Mouse (Mus musculus): ENCODE measurements around the gene Ncdn. TPM values are rescaled to one million over a fixed set of nuclear protein-coding genes. Genes with fewer than 3 reads are reported as not detected.

Gene Ncdn
- polyA plus RNA-seq, 1 experiment from 2014 or later = 47.8 TPM

GRCm38 (mm10) chr4:126775182-126775581 is 21.9 kb upstream of the Ncdn start:
- no peak for ATAC-seq
- H3K9ac ChIP-seq (ENCODE audit: low read length) = no peak overlapping the region
- H3K27ac ChIP-seq (ENCODE audit: low read depth, low read length) = no peak overlapping the region
- no peaks in the 10 kb centered on the region for H3K27me3 ChIP-seq (replicated peaks; ENCODE audit: control insufficient read depth, insufficient read depth, low read length)
- no peak for DNase-seq (ENCODE audit: low spot score)
- H3K9me3 ChIP-seq (replicated peaks; ENCODE audit: control insufficient read depth, low read length) = no peaks in the 10 kb centered on the region
- WGBS = 78% methylated on average over 1 of the region's 1 CpGs
- no peak overlapping the region for H3K4me3 ChIP-seq (ENCODE audit: low read depth, low read length)
- no peaks in the 10 kb centered on the region for H3K36me3 ChIP-seq (ENCODE audit: control insufficient read depth, insufficient read depth, low read length)
- peaks cover 17% of the 10 kb centered on the region for H3K4me1 ChIP-seq (ENCODE audit: control insufficient read depth, insufficient read depth, low read length)
- no peak overlapping the region for H3K4me2 ChIP-seq (ENCODE audit: low read length)

DNA sequence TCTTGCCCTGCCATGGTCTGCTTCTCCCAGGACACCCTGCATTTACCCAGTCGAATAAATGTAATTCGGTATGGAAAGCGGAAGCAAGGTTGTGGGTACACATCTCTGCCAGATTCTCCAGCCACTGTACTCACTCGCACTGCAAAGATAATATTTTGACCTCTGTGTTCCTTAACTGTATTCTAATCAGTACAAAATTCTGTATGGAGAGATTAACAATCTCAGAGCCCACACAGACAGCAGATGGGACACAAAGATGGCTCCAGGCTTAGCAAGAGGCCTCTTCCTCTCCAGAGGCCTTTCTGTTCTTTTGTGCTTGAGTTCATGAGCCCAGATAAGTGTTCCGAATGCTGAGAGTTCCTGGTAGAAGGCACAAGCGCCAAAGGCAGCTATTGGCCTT is 20.6 kb upstream of the Ncdn start:
- H3K4me2 ChIP-seq (ENCODE audit: low read length) = no peak overlapping the region
- no peak for ATAC-seq
- no peak overlapping the region for H3K27ac ChIP-seq (ENCODE audit: low read depth, low read length)
- no peaks in the 10 kb centered on the region for H3K9me3 ChIP-seq (replicated peaks; ENCODE audit: control insufficient read depth, low read length)
- no peaks in the 10 kb centered on the region for H3K36me3 ChIP-seq (ENCODE audit: control insufficient read depth, insufficient read depth, low read length)
- no peak overlapping the region for H3K4me3 ChIP-seq (ENCODE audit: low read depth, low read length)
- no peak for DNase-seq (ENCODE audit: low spot score)
- 95% methylated on average over 6 of the region's 6 CpGs for WGBS
- peaks cover 4% of the 10 kb centered on the region for H3K4me1 ChIP-seq (ENCODE audit: control insufficient read depth, insufficient read depth, low read length)
- H3K27me3 ChIP-seq (replicated peaks; ENCODE audit: control insufficient read depth, insufficient read depth, low read length) = no peaks in the 10 kb centered on the region
- H3K9ac ChIP-seq (ENCODE audit: low read length) = no peak overlapping the region

DNA sequence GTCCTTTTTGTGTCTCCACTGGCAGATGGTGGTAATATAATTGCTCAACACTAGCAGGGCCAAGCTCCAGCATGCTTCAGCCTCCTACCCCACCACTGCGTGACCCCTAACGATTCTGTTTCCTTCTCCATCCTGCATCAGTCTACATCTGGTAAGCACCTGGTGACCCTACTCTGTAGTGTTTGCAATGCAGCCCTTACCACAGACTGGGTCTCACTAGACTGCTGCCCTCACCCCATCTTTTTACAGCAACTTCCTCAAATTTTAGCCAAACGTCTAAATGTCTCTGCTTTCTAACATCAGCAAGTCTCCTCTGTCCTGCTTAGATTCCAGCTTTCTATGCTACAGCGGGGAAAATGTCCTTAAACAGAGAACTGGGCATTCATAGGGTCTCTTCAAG is 17.6 kb upstream of the Ncdn start:
- DNase-seq (ENCODE audit: low spot score) (no peak), ATAC-seq (no peak)
- H3K4me2 ChIP-seq (ENCODE audit: low read length) = no peak overlapping the region
- H3K9me3 ChIP-seq (replicated peaks; ENCODE audit: control insufficient read depth, low read length) = no peaks in the 10 kb centered on the region
- H3K27me3 ChIP-seq (replicated peaks; ENCODE audit: control insufficient read depth, insufficient read depth, low read length) = no peaks in the 10 kb centered on the region
- 94% methylated on average over 4 of the region's 4 CpGs for WGBS
- H3K4me1 ChIP-seq (ENCODE audit: control insufficient read depth, insufficient read depth, low read length) = no peaks in the 10 kb centered on the region
- no peak overlapping the region for H3K4me3 ChIP-seq (ENCODE audit: low read depth, low read length)
- 0 out of 2 replicates have a peak, but pooled peaks cover 3% of the 10 kb centered on the region for H3K36me3 ChIP-seq (ENCODE audit: control insufficient read depth, insufficient read depth, low read length)
- no peak overlapping the region for H3K27ac ChIP-seq (ENCODE audit: low read depth, low read length)
- no peak overlapping the region for H3K9ac ChIP-seq (ENCODE audit: low read length)

DNA sequence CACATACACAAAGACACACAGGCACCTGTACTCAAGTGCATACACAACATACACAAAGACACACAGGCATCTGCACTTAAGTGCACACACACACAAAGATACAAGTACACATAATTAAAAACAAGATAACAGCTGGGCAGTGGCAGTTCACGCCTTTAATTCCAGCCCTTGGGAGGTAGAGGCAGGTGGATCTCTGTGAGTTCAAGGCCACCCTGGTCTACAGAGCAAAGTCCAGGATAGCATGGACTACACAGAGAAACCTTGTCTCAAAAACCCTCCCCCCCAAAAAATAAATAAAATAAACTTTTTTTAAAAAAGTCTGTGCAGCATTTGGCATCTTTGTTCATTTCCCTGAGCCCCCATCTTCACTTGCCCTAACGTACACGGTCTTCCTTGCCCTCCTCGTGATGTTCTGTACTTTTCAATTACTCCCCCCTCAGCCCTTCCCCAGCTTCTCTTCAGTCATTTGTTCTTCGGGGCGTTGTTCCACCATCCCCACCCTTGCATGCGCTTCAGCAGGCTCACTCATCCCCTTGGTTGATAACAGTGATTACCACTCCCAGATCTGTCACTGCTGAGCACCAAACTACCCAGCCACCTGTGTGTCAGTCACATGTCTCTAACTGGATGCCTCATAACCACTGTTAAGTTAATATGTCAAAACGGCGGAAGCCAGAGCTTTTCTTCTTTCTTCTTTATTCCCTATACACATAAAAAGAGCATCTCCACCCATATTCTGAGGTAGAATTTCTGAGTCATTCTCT is 16.7 kb upstream of the Ncdn start:
- Histone ChIP-seq H3K4me3 (ENCODE audit: low read depth, low read length) (no peak overlapping the region), H3K4me2 (ENCODE audit: low read length) (no peak overlapping the region), H3K36me3 (ENCODE audit: control insufficient read depth, insufficient read depth, low read length) (0 out of 2 replicates have a peak, but pooled peaks cover 3% of the 10 kb centered on the region), H3K4me1 (ENCODE audit: control insufficient read depth, insufficient read depth, low read length) (no peaks in the 10 kb centered on the region), H3K27me3 (replicated peaks; ENCODE audit: control insufficient read depth, insufficient read depth, low read length) (no peaks in the 10 kb centered on the region), H3K27ac (ENCODE audit: low read depth, low read length) (no peak overlapping the region), H3K9me3 (replicated peaks; ENCODE audit: control insufficient read depth, low read length) (no peaks in the 10 kb centered on the region), H3K9ac (ENCODE audit: low read length) (no peak overlapping the region)
- ATAC-seq = no peak
- no peak for DNase-seq (ENCODE audit: low spot score)
- 92% methylated on average over 9 of the region's 9 CpGs for WGBS

DNA sequence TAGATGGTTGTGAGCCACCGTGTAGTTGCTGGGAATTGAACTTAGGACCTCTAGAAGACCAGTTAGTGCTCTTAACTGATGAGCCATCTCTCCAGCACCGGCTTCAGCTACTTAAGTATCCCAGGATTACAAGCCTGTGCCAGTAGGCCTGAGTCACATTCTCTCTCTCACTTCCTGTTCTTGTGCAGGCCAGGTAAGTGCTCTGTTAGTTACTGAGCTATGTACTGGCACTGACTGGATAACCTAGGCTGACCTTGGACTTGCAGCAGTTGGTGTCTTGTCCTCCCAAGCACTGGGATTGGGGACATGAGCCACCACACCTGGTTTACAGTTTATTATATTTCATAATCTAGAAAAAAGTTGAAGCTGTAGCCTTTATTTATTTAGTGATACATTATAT is 10.2 kb upstream of the Ncdn start:
- H3K27me3 ChIP-seq (replicated peaks; ENCODE audit: control insufficient read depth, insufficient read depth, low read length) = no peaks in the 10 kb centered on the region
- 94% methylated on average over 2 of the region's 2 CpGs for WGBS
- no peak overlapping the region for H3K4me2 ChIP-seq (ENCODE audit: low read length)

DNA sequence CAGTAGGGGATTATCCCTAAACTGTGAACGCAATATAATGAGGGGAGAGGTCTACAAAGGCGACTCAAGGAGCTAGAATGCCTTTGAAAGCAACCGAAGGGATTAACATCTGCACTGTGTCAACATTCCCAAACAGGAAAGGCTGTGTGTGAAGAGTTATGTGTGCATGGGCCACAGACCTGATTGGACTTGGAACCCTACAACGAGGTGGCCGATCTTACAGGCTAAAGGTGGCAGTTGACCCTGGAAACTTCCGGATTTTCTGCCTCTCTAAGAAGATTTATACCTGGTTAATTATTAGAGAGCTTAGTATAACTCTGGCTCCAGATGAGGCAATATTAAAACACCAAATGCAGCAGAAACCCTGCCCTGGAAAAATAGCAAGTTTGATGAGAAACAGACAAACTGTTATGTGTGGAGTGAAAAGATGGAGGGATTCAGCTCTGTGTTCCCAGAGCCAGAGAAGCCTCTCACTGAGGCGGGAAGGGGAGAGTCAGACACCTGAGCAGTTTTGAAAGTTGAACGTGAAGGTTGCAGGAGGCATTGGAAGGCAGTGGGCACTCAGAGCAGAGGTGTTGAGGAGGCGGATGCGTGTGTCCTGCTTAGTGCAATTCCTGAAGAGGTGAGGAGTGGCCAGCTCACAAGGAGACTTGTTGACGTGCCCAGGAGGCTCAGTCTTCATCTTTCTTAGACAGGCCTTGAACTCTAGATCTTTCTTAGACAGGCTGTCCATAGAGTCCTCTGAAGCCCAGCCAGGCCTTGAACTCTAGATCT is 9.5 kb upstream of the Ncdn start:
- no peaks in the 10 kb centered on the region for H3K4me1 ChIP-seq (ENCODE audit: control insufficient read depth, insufficient read depth, low read length)
- H3K36me3 ChIP-seq (ENCODE audit: control insufficient read depth, insufficient read depth, low read length) = peaks cover 38% of the 10 kb centered on the region
- DNase-seq (ENCODE audit: low spot score) = no peak

More for the DNA sequence above, 10.2 kb upstream of the Ncdn start:
- H3K9me3 ChIP-seq (replicated peaks; ENCODE audit: control insufficient read depth, low read length) = no peaks in the 10 kb centered on the region
- no peak overlapping the region for H3K4me3 ChIP-seq (ENCODE audit: low read depth, low read length)
- H3K9ac ChIP-seq (ENCODE audit: low read length) = no peak overlapping the region
- DNase-seq (ENCODE audit: low spot score) (no peak), ATAC-seq (no peak)
- H3K36me3 ChIP-seq (ENCODE audit: control insufficient read depth, insufficient read depth, low read length) = peaks cover 32% of the 10 kb centered on the region
- no peaks in the 10 kb centered on the region for H3K4me1 ChIP-seq (ENCODE audit: control insufficient read depth, insufficient read depth, low read length)
- H3K27ac ChIP-seq (ENCODE audit: low read depth, low read length) = no peak overlapping the region

DNA sequence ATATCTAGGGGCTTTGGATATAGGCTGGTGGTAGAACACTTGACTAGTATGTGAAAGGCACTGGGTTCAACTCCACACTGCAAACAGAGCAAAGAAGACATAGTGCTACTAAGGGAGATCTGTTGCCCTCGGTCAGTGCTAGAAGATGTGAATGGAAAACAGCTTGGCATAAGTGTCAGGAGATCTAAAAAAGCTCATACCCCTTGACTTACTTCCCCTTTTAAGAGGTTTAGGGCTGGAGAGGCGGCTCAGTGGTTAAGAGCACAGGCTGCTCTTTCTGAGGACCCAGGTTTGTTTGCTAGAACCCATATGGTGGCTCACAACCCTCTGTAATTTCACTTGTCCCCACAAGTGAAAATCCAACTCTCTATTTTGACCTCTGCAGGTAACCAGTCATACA is 6.2 kb upstream of the Ncdn start:
- H3K4me2 ChIP-seq (ENCODE audit: low read length) = no peak overlapping the region
- no peak for DNase-seq (ENCODE audit: low spot score)
- 88% methylated on average over 2 of the region's 2 CpGs for WGBS

More for the DNA sequence above, 9.5 kb upstream of the Ncdn start:
- Histone ChIP-seq H3K27ac (ENCODE audit: low read depth, low read length) (no peak overlapping the region), H3K4me3 (ENCODE audit: low read depth, low read length) (no peak overlapping the region), H3K9ac (ENCODE audit: low read length) (no peak overlapping the region), H3K9me3 (replicated peaks; ENCODE audit: control insufficient read depth, low read length) (no peaks in the 10 kb centered on the region), H3K4me2 (ENCODE audit: low read length) (no peak overlapping the region), H3K27me3 (replicated peaks; ENCODE audit: control insufficient read depth, insufficient read depth, low read length) (no peaks in the 10 kb centered on the region)
- ATAC-seq = no peak
- WGBS = 37% methylated on average over 11 of the region's 11 CpGs

GRCm38 (mm10) chr4:126758299-126758698 is 5.1 kb upstream of the Ncdn start:
- H3K9me3 ChIP-seq (replicated peaks; ENCODE audit: control insufficient read depth, low read length) = no peaks in the 10 kb centered on the region
- no peak for DNase-seq (ENCODE audit: low spot score)
- no peak overlapping the region for H3K4me2 ChIP-seq (ENCODE audit: low read length)
- no peak overlapping the region for H3K9ac ChIP-seq (ENCODE audit: low read length)
- no peaks in the 10 kb centered on the region for H3K27me3 ChIP-seq (replicated peaks; ENCODE audit: control insufficient read depth, insufficient read depth, low read length)
- H3K4me3 ChIP-seq (ENCODE audit: low read depth, low read length) = no peak overlapping the region
- peaks cover 14% of the 10 kb centered on the region for H3K4me1 ChIP-seq (ENCODE audit: control insufficient read depth, insufficient read depth, low read length)
- WGBS = 81% methylated on average over 5 of the region's 5 CpGs
- peaks cover 38% of the 10 kb centered on the region for H3K36me3 ChIP-seq (ENCODE audit: control insufficient read depth, insufficient read depth, low read length)
- no peak overlapping the region for H3K27ac ChIP-seq (ENCODE audit: low read depth, low read length)
- ATAC-seq = no peak

More for the DNA sequence above, 6.2 kb upstream of the Ncdn start:
- Histone ChIP-seq H3K9ac (ENCODE audit: low read length) (no peak overlapping the region), H3K36me3 (ENCODE audit: control insufficient read depth, insufficient read depth, low read length) (peaks cover 40% of the 10 kb centered on the region), H3K27me3 (replicated peaks; ENCODE audit: control insufficient read depth, insufficient read depth, low read length) (no peaks in the 10 kb centered on the region), H3K27ac (ENCODE audit: low read depth, low read length) (no peak overlapping the region), H3K4me1 (ENCODE audit: control insufficient read depth, insufficient read depth, low read length) (peaks cover 11% of the 10 kb centered on the region), H3K4me3 (ENCODE audit: low read depth, low read length) (no peak overlapping the region), H3K9me3 (replicated peaks; ENCODE audit: control insufficient read depth, low read length) (no peaks in the 10 kb centered on the region)
- ATAC-seq = no peak

- no peak overlapping the region for H3K27ac ChIP-seq (ENCODE audit: low read depth, low read length)
- H3K4me2 ChIP-seq (ENCODE audit: low read length) = no peak overlapping the region
- H3K9ac ChIP-seq (ENCODE audit: low read length) = no peak overlapping the region
- H3K9me3 ChIP-seq (replicated peaks; ENCODE audit: control insufficient read depth, low read length) = no peaks in the 10 kb centered on the region
- H3K27me3 ChIP-seq (replicated peaks; ENCODE audit: control insufficient read depth, insufficient read depth, low read length) = no peaks in the 10 kb centered on the region
- peaks cover 31% of the 10 kb centered on the region for H3K36me3 ChIP-seq (ENCODE audit: control insufficient read depth, insufficient read depth, low read length)
- no peak for ATAC-seq
- no peak overlapping the region for H3K4me3 ChIP-seq (ENCODE audit: low read depth, low read length)
- 58% methylated on average over 4 of the region's 4 CpGs for WGBS
- H3K4me1 ChIP-seq (ENCODE audit: control insufficient read depth, insufficient read depth, low read length) = peaks cover 20% of the 10 kb centered on the region
- peak; percentile 59 for DNase-seq (ENCODE audit: low spot score)
These were observed 3.5 kb upstream of the Ncdn start for GRCm38 (mm10) chr4:126756766-126757165.
